Mouse (Mus musculus) bone marrow macrophage, adult 2 months (primary cell): Measurements from ENCODE around the gene Ccdc43.

ENCODE experiments used
- CTCF ChIP-seq: IDR thresholded peaks from 2 replicates; pipeline ENCODE4 v1.5.1; 2012; ENCODE audit warnings: low read depth, mild to moderate bottlenecking, low read length, moderate library complexity
- POLR2A ChIP-seq: IDR thresholded peaks from 2 replicates; pipeline ENCODE4 v1.6.1; 2012; ENCODE audit warnings: mild to moderate bottlenecking, low read depth, low read length, borderline replicate concordance

DNA sequence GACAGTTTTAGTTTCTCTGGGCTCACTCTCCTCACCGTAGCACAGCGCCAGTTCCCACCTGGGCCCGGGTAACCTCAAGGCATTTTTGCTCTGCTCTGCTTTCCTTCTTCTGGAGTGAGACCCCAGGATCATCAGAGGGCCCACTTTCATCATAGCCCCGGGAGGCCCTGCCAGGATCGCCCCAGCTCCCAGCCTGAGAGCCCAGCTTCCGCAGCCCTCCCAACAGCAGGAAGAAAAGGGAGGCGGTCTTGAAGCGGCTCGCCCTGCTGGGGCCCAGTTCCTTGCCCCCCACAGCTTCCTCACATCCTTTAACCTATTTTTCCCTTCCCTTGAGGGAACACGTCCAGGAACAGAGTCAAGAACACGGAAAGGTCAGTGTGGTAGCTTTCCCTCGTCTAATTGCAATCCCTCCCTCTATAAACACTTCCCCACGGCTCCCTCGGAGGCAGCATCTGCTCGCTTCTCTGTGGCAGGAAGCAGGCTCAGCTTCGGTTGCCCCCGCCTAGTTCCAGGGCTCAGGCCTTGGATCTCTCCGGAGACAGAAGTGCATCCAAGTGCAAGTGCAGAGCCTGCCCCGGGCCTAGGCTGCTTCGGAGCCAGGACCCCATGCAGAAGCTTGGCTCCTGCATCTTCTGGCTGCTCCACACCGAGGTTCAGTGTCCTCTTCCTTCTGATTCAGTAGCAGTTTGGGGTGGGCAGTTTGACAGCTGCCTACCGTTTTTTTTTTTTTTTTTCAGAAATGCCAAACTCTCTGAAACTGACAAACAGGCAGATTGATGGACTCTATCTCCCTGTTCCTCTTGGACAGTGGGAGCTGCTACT lies 43.8 kb upstream of the Ccdc43 start:
- TF ChIP-seq CTCF (no peak), POLR2A (no peak)
